Mouse (Mus musculus) forebrain, embryonic 14.5 days (tissue): ENCODE measurements around the gene D930020B18Rik. TPM values are rescaled to one million over a fixed set of nuclear protein-coding genes. Genes with fewer than 3 reads are reported as not detected.

Experiments used
- ATAC-seq: fragments of 200-750 bp; cut with Nextera tagmentation; 2 replicates; pipeline ENCODE4 v1.8.0; 2017; ENCODE audit warnings: mild to moderate bottlenecking, moderate library complexity
- DNase-seq: peaks from one replicate; pipeline ENCODE4 v3.0.0-alpha.2; 2015; ENCODE audit warnings: low spot score
- H3K27ac ChIP-seq: fragments of 300-500 bp; sonication (generic); 2 replicates; pipeline ENCODE4 v1.5.1; 2014; ENCODE audit warnings: low read depth, mild to moderate bottlenecking, control low read depth, low read length, moderate library complexity
- H3K27me3 ChIP-seq: fragments of 300-500 bp; sonication (generic); replicated peaks from 2 replicates; pipeline ENCODE4 v1.6.1; 2014; ENCODE audit warnings: low read length, control low read depth, mixed read lengths; ENCODE audit not compliant: control insufficient read depth, insufficient read depth
- H3K36me3 ChIP-seq: fragments of 300-500 bp; sonication (generic); 2 replicates; pipeline ENCODE4 v1.6.1; 2014; ENCODE audit warnings: low read length, control low read depth; ENCODE audit not compliant: control insufficient read depth, insufficient read depth
- H3K4me1 ChIP-seq: fragments of 300-500 bp; sonication (generic); 2 replicates; pipeline ENCODE4 v1.6.1; 2014; ENCODE audit warnings: antibody characterized with exemption, low read length, control low read depth; ENCODE audit not compliant: control insufficient read depth, insufficient read depth
- H3K4me2 ChIP-seq: fragments of 300-500 bp; sonication (generic); 2 replicates; pipeline ENCODE4 v1.6.1; 2014; ENCODE audit warnings: mild to moderate bottlenecking, control low read depth, low read length
- H3K4me3 ChIP-seq: fragments of 300-500 bp; sonication (generic); 2 replicates; pipeline ENCODE4 v1.5.1; 2014; ENCODE audit warnings: low read depth, low read length, control low read depth
- H3K9ac ChIP-seq: fragments of 300-500 bp; sonication (generic); 2 replicates; pipeline ENCODE4 v1.6.1; 2014; ENCODE audit warnings: mild to moderate bottlenecking, low read length, control low read depth, moderate library complexity
- H3K9me3 ChIP-seq: fragments of 300-500 bp; sonication (generic); replicated peaks from 2 replicates; pipeline ENCODE4 v1.6.1; 2016; ENCODE audit warnings: low read length, control low read depth, mixed read lengths; ENCODE audit not compliant: control insufficient read depth
- WGBS: fragments of 180-500 bp; shearing (Covaris S2); extraction: QIAGEN DNeasy Blood & Tissue Kit; methylation state at CpG from one replicate; pipeline ENCODE4 v1.1.7; 2014; 5-methylcytosine and 5-hydroxymethylcytosine counted together
- polyA plus RNA-seq: library from polyadenylated mRNA; unstranded; fragments of >200 nt; fragmentation: Nextera tagmentation; extraction: Ambion mirVana; gene quantifications from 2 replicates; pipeline ENCODE4 v1.2.1, GENCODE M21; 2014

D930020B18Rik gene
- polyA plus RNA-seq, 1 experiment from 2014 or later = 0.18 TPM

- H3K9ac ChIP-seq = no peak overlapping the region
- H3K4me1 ChIP-seq = no peaks in the 10 kb centered on the region
- H3K4me2 ChIP-seq = no peak overlapping the region
- no peaks in the 10 kb centered on the region for H3K27me3 ChIP-seq
- H3K4me3 ChIP-seq = no peak overlapping the region
- no peak overlapping the region for H3K27ac ChIP-seq
- no peaks in the 10 kb centered on the region for H3K9me3 ChIP-seq
- no peaks in the 10 kb centered on the region for H3K36me3 ChIP-seq
- DNase-seq (no peak), ATAC-seq (no peak)
- WGBS = 89% methylated on average over 4 of the region's 4 CpGs
These were observed 44.8 kb downstream of the D930020B18Rik start for GRCm38 (mm10) chr10:121686153-121686660.

- Histone ChIP-seq H3K36me3 (no peaks in the 10 kb centered on the region), H3K27me3 (no peaks in the 10 kb centered on the region), H3K4me3 (no peak overlapping the region), H3K4me1 (no peaks in the 10 kb centered on the region), H3K27ac (no peak overlapping the region), H3K9me3 (no peaks in the 10 kb centered on the region), H3K9ac (no peak overlapping the region), H3K4me2 (no peak overlapping the region)
- ATAC-seq = no peak
- DNase-seq = no peak
- WGBS = 81% methylated on average over 7 of the region's 7 CpGs
These were observed 46.1 kb downstream of the D930020B18Rik start for GRCm38 (mm10) chr10:121687511-121687910.

DNA sequence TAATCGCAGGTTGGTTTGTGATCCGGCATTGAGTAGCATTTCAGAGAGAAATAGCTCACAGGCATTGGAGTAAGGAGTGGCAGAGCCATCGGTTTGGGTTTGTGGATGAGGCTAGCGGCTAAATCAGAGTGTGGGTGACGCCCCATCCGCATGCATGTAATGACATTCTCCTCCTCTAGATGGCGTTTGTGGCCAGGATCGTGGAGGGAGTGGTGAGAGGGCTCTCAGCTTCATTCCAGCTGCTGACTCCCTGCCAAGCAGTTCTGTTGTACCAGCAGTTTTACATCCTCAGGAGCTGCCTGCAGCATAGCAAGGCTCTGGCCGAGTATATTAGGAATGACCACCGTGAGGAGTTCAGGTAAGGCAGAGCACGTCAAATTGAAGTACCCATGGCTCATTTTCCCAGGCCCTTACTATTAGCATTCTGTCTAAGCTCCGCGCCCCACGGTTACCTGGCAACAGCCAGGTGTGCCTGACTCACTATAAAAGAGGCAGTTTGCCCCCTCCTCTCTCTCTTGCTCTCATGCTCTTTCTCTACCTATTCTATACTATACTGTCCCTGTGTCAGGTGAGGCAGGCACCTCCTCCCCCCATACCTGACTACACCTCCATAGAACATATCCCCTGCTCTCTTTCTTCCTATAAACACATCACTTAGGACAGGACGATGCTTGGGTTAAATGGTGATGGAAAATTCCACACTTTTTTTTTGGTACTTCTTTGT is 48.4 kb downstream of the D930020B18Rik start:
- DNase-seq (peak; percentile 82), ATAC-seq (peak; percentile 88)
- Histone ChIP-seq H3K9me3 (no peaks in the 10 kb centered on the region), H3K27ac (no peak overlapping the region), H3K4me3 (no peak overlapping the region), H3K9ac (no peak overlapping the region), H3K27me3 (no peaks in the 10 kb centered on the region), H3K36me3 (no peaks in the 10 kb centered on the region), H3K4me2 (no peak overlapping the region), H3K4me1 (no peaks in the 10 kb centered on the region)
- WGBS = 19% methylated on average over 15 of the region's 15 CpGs

GRCm38 (mm10) chr10:121692944-121693579 is 51.7 kb downstream of the D930020B18Rik start:
- DNase-seq = no peak
- Histone ChIP-seq H3K27ac (no peak overlapping the region), H3K4me1 (no peaks in the 10 kb centered on the region), H3K27me3 (no peaks in the 10 kb centered on the region), H3K9ac (no peak overlapping the region), H3K4me3 (no peak overlapping the region), H3K36me3 (no peaks in the 10 kb centered on the region), H3K9me3 (no peaks in the 10 kb centered on the region), H3K4me2 (no peak overlapping the region)
- WGBS = 64% methylated on average over 18 of the region's 18 CpGs
- ATAC-seq = no peak

- Histone ChIP-seq H3K9ac (no peak overlapping the region), H3K4me1 (no peaks in the 10 kb centered on the region), H3K27me3 (no peaks in the 10 kb centered on the region), H3K9me3 (no peaks in the 10 kb centered on the region), H3K4me3 (no peak overlapping the region), H3K4me2 (no peak overlapping the region), H3K27ac (no peak overlapping the region), H3K36me3 (no peaks in the 10 kb centered on the region)
- 81% methylated on average over 11 of the region's 11 CpGs for WGBS
- DNase-seq (no peak), ATAC-seq (no peak)
These were observed 53.2 kb downstream of the D930020B18Rik start for GRCm38 (mm10) chr10:121694567-121694966.

DNA sequence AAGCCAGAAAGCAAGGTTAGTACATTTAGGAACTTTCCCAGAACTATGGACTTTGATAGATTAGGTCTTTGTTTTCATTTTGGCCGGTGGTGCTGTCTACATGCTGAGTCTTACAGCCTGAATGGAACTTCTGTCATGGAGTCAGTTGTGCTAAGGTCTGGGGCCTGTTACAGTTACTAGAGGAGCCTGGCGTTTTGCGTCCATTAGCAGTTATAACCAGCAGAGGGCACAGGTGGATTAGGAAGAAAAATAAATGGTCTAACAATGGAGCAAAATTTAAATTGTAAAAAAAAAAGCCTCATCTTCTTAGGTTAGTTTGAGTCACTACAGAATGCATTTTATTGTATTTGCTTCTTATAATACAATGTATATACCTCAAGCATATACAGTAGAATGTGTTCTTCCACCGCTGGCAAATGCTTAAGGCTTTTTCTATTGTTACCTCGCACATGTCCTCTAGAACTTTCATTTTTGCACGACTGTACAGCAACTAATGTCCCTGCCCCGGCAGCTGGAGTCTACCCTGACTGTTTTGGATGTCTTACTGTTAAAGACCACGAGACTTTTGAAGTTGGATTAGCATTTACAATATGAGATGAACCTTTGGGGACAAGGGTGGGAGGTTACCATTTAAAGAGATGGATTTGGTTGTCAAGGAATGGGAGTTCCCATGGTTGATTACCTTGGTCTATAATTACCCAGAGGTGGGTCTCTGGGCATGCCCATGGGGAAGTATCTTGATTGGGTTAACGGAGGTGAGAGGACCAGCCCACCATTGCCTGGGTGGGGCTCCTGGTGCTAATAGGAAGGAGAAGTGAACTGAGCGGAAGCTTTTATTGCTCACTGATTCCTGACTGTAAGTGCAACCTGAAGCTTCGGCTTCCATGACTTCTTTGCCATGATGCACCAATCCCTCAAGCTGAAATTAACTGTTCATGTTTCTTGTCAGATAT is 60.2 kb downstream of the D930020B18Rik start:
- H3K9me3 ChIP-seq = no peaks in the 10 kb centered on the region

GRCm38 (mm10) chr10:121703619-121704018 is 62.2 kb downstream of the D930020B18Rik start:
- Histone ChIP-seq H3K9me3 (no peaks in the 10 kb centered on the region), H3K27ac (no peak overlapping the region), H3K4me3 (no peak overlapping the region), H3K27me3 (no peaks in the 10 kb centered on the region), H3K9ac (no peak overlapping the region), H3K36me3 (no peaks in the 10 kb centered on the region), H3K4me1 (no peaks in the 10 kb centered on the region), H3K4me2 (no peak overlapping the region)
- WGBS = 80% methylated on average over 6 of the region's 6 CpGs
- DNase-seq = no peak
- ATAC-seq = no peak

More for the DNA sequence above, 60.2 kb downstream of the D930020B18Rik start:
- Histone ChIP-seq H3K4me1 (no peaks in the 10 kb centered on the region), H3K27me3 (no peaks in the 10 kb centered on the region), H3K4me3 (no peak overlapping the region), H3K27ac (no peak overlapping the region), H3K36me3 (no peaks in the 10 kb centered on the region), H3K9ac (no peak overlapping the region), H3K4me2 (no peak overlapping the region)
- 68% methylated on average over 11 of the region's 11 CpGs for WGBS
- ATAC-seq (peak; percentile 42; the same call in 1 of the 2 replicates), DNase-seq (peak; percentile 82)

- no peak for ATAC-seq
- no peaks in the 10 kb centered on the region for H3K9me3 ChIP-seq
- H3K36me3 ChIP-seq = no peaks in the 10 kb centered on the region
- no peak overlapping the region for H3K4me2 ChIP-seq
- no peak overlapping the region for H3K27ac ChIP-seq
- no peak for DNase-seq
- H3K4me3 ChIP-seq = no peak overlapping the region
- 89% methylated on average over 6 of the region's 6 CpGs for WGBS
- no peaks in the 10 kb centered on the region for H3K27me3 ChIP-seq
- no peak overlapping the region for H3K9ac ChIP-seq
- H3K4me1 ChIP-seq = no peaks in the 10 kb centered on the region
These were observed 63.5 kb downstream of the D930020B18Rik start for GRCm38 (mm10) chr10:121704871-121705270.
